In the genomic region with DNA sequence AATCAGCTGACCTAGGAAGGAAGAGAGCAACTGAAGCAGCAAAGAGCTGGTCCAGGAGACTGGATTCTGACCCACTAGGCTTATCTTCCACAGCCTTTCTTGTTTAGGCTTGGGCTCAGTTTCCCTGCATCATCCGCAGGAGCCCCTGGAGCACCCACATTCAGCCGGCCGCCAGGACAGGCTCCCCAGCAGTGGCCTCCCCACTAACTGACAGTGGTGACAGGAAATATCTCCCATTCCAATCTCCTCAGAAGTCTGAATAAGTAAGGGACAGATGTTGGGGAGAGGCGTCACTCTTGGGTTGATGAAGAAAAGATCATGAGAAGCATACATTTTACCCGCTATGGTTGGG, we compare ENCODE assay signal across 8 mouse cellular contexts. TPM values are rescaled to one million over a fixed set of nuclear protein-coding genes. Genes with fewer than 3 reads are reported as not detected.
DNase-seq lines count a peak whose midpoint lies in the region; ATAC-seq lines count a peak whose summit lies in the region.

No protein-coding gene starts in this region.

- no peak overlapping the region; the same call in 1 of the 2 replicates for H3K4me3 ChIP-seq in kidney, embryonic 14.5 days (ENCODE audit: low read length)
- peak overlapping the region; percentile 45 for H3K4me3 ChIP-seq in brown adipose tissue, adult 24 weeks (ENCODE audit: insufficient read depth, low read depth, low read length)
- H3K4me3 ChIP-seq in hindbrain, embryonic 16.5 days (ENCODE audit: low read length) = peak overlapping the region; percentile 86; the same call in 1 of the 2 replicates
- no peak overlapping the region for H3K4me3 ChIP-seq in midbrain, embryonic 14.5 days (replicated peaks; ENCODE audit: low read depth, low read length)

- H3K4me2 ChIP-seq in kidney, embryonic 14.5 days (replicated peaks; ENCODE audit: low read depth, low read length) = peak overlapping the region; percentile 89
- H3K4me2 ChIP-seq in hindbrain, embryonic 16.5 days (ENCODE audit: low read length) = peak overlapping the region; percentile 76
- peak overlapping the region; percentile 68 for H3K4me2 ChIP-seq in midbrain, embryonic 14.5 days (ENCODE audit: low read length)

- H3K36me3 ChIP-seq in kidney, embryonic 14.5 days (ENCODE audit: control insufficient read depth, insufficient read depth, low read length) = no peaks in the 10 kb centered on the region
- H3K36me3 ChIP-seq in hindbrain, embryonic 16.5 days (ENCODE audit: control insufficient read depth, insufficient read depth, low read length) = no peaks in the 10 kb centered on the region
- H3K36me3 ChIP-seq in midbrain, embryonic 14.5 days (ENCODE audit: control insufficient read depth, insufficient read depth, low read length) = no peaks in the 10 kb centered on the region

- peaks cover 24% of the 10 kb centered on the region for H3K4me1 ChIP-seq in kidney, embryonic 14.5 days (ENCODE audit: control insufficient read depth, insufficient read depth, low read length)
- H3K4me1 ChIP-seq in brown adipose tissue, adult 24 weeks (ENCODE audit: control insufficient read depth, insufficient read depth, insufficient read length, low read length) = peaks cover 18% of the 10 kb centered on the region
- H3K4me1 ChIP-seq in hindbrain, embryonic 16.5 days (ENCODE audit: control insufficient read depth, insufficient read depth, low read depth, low read length) = peaks cover 29% of the 10 kb centered on the region
- H3K4me1 ChIP-seq in midbrain, embryonic 14.5 days (ENCODE audit: control insufficient read depth, insufficient read depth, low read length) = peaks cover 26% of the 10 kb centered on the region

- 24% methylated on average over 5 of the region's 5 CpGs for WGBS in kidney, embryonic 14.5 days
- 34% methylated on average over 5 of the region's 5 CpGs for WGBS in hindbrain, embryonic 16.5 days
- WGBS in midbrain, embryonic 14.5 days = 24% methylated on average over 5 of the region's 5 CpGs

- H3K9ac ChIP-seq in kidney, embryonic 14.5 days (ENCODE audit: low read depth, low read length) = peak overlapping the region; percentile 3; the same call in 1 of the 2 replicates
- peak overlapping the region; percentile 41; the same call in 1 of the 2 replicates for H3K9ac ChIP-seq in hindbrain, embryonic 16.5 days (ENCODE audit: low read depth, low read length)
- H3K9ac ChIP-seq in midbrain, embryonic 14.5 days (replicated peaks; ENCODE audit: low read length) = no peak overlapping the region

- ATAC-seq in kidney, embryonic 14.5 days (ENCODE audit: low FRiP score, low TSS enrichment) = no peak
- ATAC-seq in hindbrain, embryonic 16.5 days = no peak
- no peak for ATAC-seq in midbrain, embryonic 14.5 days (ENCODE audit: low FRiP score, low TSS enrichment)

- H3K9me3 ChIP-seq in kidney, embryonic 14.5 days (ENCODE audit: control insufficient read depth, low read length) = no peaks in the 10 kb centered on the region
- H3K9me3 ChIP-seq in hindbrain, embryonic 16.5 days (ENCODE audit: control insufficient read depth, low read length) = no peaks in the 10 kb centered on the region
- no peaks in the 10 kb centered on the region for H3K9me3 ChIP-seq in midbrain, embryonic 14.5 days (ENCODE audit: control insufficient read depth, low read length)

- H3K27ac ChIP-seq in kidney, embryonic 14.5 days (ENCODE audit: low read depth, low read length) = peak overlapping the region; percentile 98
- peak overlapping the region; percentile 99 for H3K27ac ChIP-seq in brown adipose tissue, adult 24 weeks (replicated peaks; ENCODE audit: low read depth, low read length)
- H3K27ac ChIP-seq in hindbrain, embryonic 16.5 days (ENCODE audit: low read depth, low read length) = peak overlapping the region; percentile 82
- 0 out of 2 replicates have a peak overlapping the region, but pooled peaks have one; percentile 73 for H3K27ac ChIP-seq in midbrain, embryonic 14.5 days (replicated peaks; ENCODE audit: low read depth, low read length)

- no peaks in the 10 kb centered on the region for H3K27me3 ChIP-seq in kidney, embryonic 14.5 days (ENCODE audit: control insufficient read depth, insufficient read depth, low read length)
- no peaks in the 10 kb centered on the region for H3K27me3 ChIP-seq in hindbrain, embryonic 16.5 days (replicated peaks; ENCODE audit: control insufficient read depth, insufficient read depth, low read length)
- no peaks in the 10 kb centered on the region for H3K27me3 ChIP-seq in midbrain, embryonic 14.5 days (ENCODE audit: control insufficient read depth, insufficient read depth, low read length)

- DNase-seq in kidney, adult 11 months = no peak
- DNase-seq in midbrain, embryonic 14.5 days = no peak
- DNase-seq in embryo, embryonic 11 days = no peak
- no peak for DNase-seq in testis, postnatal 14 days (ENCODE audit: low spot score)
- no peak for DNase-seq in lung, adult 18-20 months

RNA-seq across cellular contexts. Expression of a gene that starts 1.8 kb away (rescaled TPM):
- polyA plus RNA-seq in kidney, embryonic 14.5 days (2014; fragmentation: Nextera tagmentation; extraction: Ambion mirVana) = 20.7 and 21.0 TPM in 2 replicates
- 13.5 and 20.2 TPM in 2 replicates for polyA plus RNA-seq in brown adipose tissue, adult 24 weeks (2012; ENCODE audit: insufficient read depth, insufficient read length, missing spikeins)
- 2.0 and 2.9 TPM in 2 replicates for polyA plus RNA-seq in hindbrain, embryonic 16.5 days (2015; fragmentation: Nextera tagmentation; extraction: Ambion mirVana)
- polyA plus RNA-seq in midbrain, embryonic 14.5 days (2014; fragmentation: Nextera tagmentation; extraction: Ambion mirVana) = 1.1 and 2.5 TPM in 2 replicates

RNA-seq across cellular contexts. Expression of a gene that starts 5.2 kb away (rescaled TPM):
- 2.8 and 4.8 TPM in 2 replicates for polyA plus RNA-seq in kidney, embryonic 14.5 days (2014; fragmentation: Nextera tagmentation; extraction: Ambion mirVana)
- 5.5 and 7.2 TPM in 2 replicates for polyA plus RNA-seq in brown adipose tissue, adult 24 weeks (2012; ENCODE audit: insufficient read depth, insufficient read length, missing spikeins)
- 6.1 and 8.1 TPM in 2 replicates for polyA plus RNA-seq in hindbrain, embryonic 16.5 days (2015; fragmentation: Nextera tagmentation; extraction: Ambion mirVana)
- polyA plus RNA-seq in midbrain, embryonic 14.5 days (2014; fragmentation: Nextera tagmentation; extraction: Ambion mirVana) = 5.7 and 7.4 TPM in 2 replicates

RNA-seq across cellular contexts. Expression of a gene that starts 20.3 kb away (rescaled TPM):
- 3.9 and 8.4 TPM in 2 replicates for polyA plus RNA-seq in kidney, embryonic 14.5 days (2014; fragmentation: Nextera tagmentation; extraction: Ambion mirVana)
- 0.48 TPM in 1 of 2 replicates, not detected in the other for polyA plus RNA-seq in brown adipose tissue, adult 24 weeks (2012; ENCODE audit: insufficient read depth, insufficient read length, missing spikeins)
- polyA plus RNA-seq in hindbrain, embryonic 16.5 days (2015; fragmentation: Nextera tagmentation; extraction: Ambion mirVana) = 0.06 TPM in 1 of 2 replicates, not detected in the other
- polyA plus RNA-seq in midbrain, embryonic 14.5 days (2014; fragmentation: Nextera tagmentation; extraction: Ambion mirVana) = not detected in 2 replicates

RNA-seq across cellular contexts. Expression of a gene that starts 26.9 kb away (rescaled TPM):
- polyA plus RNA-seq in kidney, embryonic 14.5 days (2014; fragmentation: Nextera tagmentation; extraction: Ambion mirVana) = 56.4 and 103 TPM in 2 replicates
- polyA plus RNA-seq in brown adipose tissue, adult 24 weeks (2012; ENCODE audit: insufficient read depth, insufficient read length, missing spikeins) = 57.2 and 61.0 TPM in 2 replicates
- polyA plus RNA-seq in hindbrain, embryonic 16.5 days (2015; fragmentation: Nextera tagmentation; extraction: Ambion mirVana) = 38.8 and 41.9 TPM in 2 replicates
- polyA plus RNA-seq in midbrain, embryonic 14.5 days (2014; fragmentation: Nextera tagmentation; extraction: Ambion mirVana) = 59.9 and 89.5 TPM in 2 replicates

RNA-seq across cellular contexts. Expression of a gene that starts 37.2 kb away (rescaled TPM):
- polyA plus RNA-seq in kidney, embryonic 14.5 days (2014; fragmentation: Nextera tagmentation; extraction: Ambion mirVana) = 118 and 120 TPM in 2 replicates
- 78.8 and 102 TPM in 2 replicates for polyA plus RNA-seq in brown adipose tissue, adult 24 weeks (2012; ENCODE audit: insufficient read depth, insufficient read length, missing spikeins)
- 45.4 and 53.2 TPM in 2 replicates for polyA plus RNA-seq in hindbrain, embryonic 16.5 days (2015; fragmentation: Nextera tagmentation; extraction: Ambion mirVana)
- polyA plus RNA-seq in midbrain, embryonic 14.5 days (2014; fragmentation: Nextera tagmentation; extraction: Ambion mirVana) = 2.7 and 38.5 TPM in 2 replicates

Comparison
In these comparisons a context has a peak if more than half of its experiments do, and no peak if none do; other contexts are left out.
1. H3K4me3 ChIP-seq: peak in brown adipose tissue, adult 24 weeks (single experiment) and hindbrain, embryonic 16.5 days (single experiment); none in kidney, embryonic 14.5 days (single experiment) and midbrain, embryonic 14.5 days (single experiment).
2. Peak in every context shown above with its lines, with median percentiles within 50 percentile points of each other: H3K27ac ChIP-seq and H3K4me2 ChIP-seq.